Comparison of ENCODE assay signal across 18 mouse cellular contexts in the genomic region with DNA sequence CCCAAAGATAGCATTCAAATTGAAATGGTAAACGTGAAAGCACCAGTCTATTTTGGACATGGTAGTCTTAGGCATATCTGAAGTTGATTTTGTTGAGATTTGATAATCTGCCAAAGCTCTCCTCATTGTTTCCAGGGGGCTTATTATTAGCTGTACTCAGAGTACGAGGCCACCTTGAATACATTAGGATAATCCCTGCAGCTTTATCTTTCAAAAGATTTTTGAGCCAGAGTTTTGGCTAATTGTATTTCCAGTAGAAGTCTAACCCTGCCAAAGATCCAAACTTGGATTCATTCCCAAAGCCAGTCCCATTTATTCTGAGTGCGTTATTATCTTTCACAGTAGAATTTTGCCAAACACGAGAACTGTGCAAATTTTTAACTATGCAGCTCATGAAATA.
DNase-seq lines count a peak whose midpoint lies in the region; ATAC-seq and TF ChIP-seq lines count a peak whose summit lies in the region.
"Had no signal": no experiment of that assay in that cellular context is flagged by ENCODE, and none has a peak within 500 bp of the region (broad histone marks: within the 10 kb centered on the region; RNA-seq: fewer than 3 reads in every experiment).

No protein-coding gene starts in this region.

- no peaks in the 10 kb centered on the region for H3K9me3 ChIP-seq in heart, embryonic 11.5 days (replicated peaks; ENCODE audit: control insufficient read depth, low read length)
- no peaks in the 10 kb centered on the region for H3K9me3 ChIP-seq in embryonic facial prominence, embryonic 13.5 days
- H3K9me3 ChIP-seq: hindbrain, embryonic 12.5 days; liver, embryonic 13.5 days; stomach, embryonic 15.5 days had no signal

- H3K9ac ChIP-seq in heart, embryonic 11.5 days (ENCODE audit: low read depth, low read length) = no peak overlapping the region
- H3K9ac ChIP-seq in embryonic facial prominence, embryonic 13.5 days = no peak overlapping the region
- H3K9ac ChIP-seq: hindbrain, embryonic 12.5 days; liver, embryonic 13.5 days; stomach, embryonic 15.5 days had no signal

- no peak for ATAC-seq in heart, embryonic 11.5 days (replicated peaks; ENCODE audit: insufficient number of reproducible peaks, low FRiP score, low TSS enrichment)
- 0 out of 2 replicates have a peak, but pooled peaks have one; percentile 15 for ATAC-seq in embryonic facial prominence, embryonic 13.5 days (ENCODE audit: insufficient number of reproducible peaks, insufficient read depth, low FRiP score, low TSS enrichment, low read depth)
- ATAC-seq: CD4-positive, CD25-positive, alpha-beta regulatory T cell, adult 4 months; intestine, postnatal 0 days had no signal

- H3K4me3 ChIP-seq in heart, embryonic 11.5 days (ENCODE audit: low read depth, low read length) = no peak overlapping the region
- no peak overlapping the region for H3K4me3 ChIP-seq in left cerebral cortex, adult 2 months
- no peak overlapping the region for H3K4me3 ChIP-seq in embryonic facial prominence, embryonic 13.5 days
- H3K4me3 ChIP-seq: hindbrain, embryonic 12.5 days; liver, embryonic 13.5 days; stomach, embryonic 15.5 days had no signal

- H3K36me3 ChIP-seq in heart, embryonic 11.5 days (ENCODE audit: control insufficient read depth, insufficient read depth, low read length) = no peaks in the 10 kb centered on the region
- H3K36me3 ChIP-seq in embryonic facial prominence, embryonic 13.5 days = no peaks in the 10 kb centered on the region
- H3K36me3 ChIP-seq: hindbrain, embryonic 12.5 days; liver, embryonic 13.5 days; stomach, embryonic 15.5 days had no signal

- no peaks in the 10 kb centered on the region for H3K4me1 ChIP-seq in heart, embryonic 11.5 days (ENCODE audit: control insufficient read depth, insufficient read depth, low read length)
- peaks cover 14% of the 10 kb centered on the region; the same call in 1 of the 2 replicates for H3K4me1 ChIP-seq in embryonic facial prominence, embryonic 13.5 days
- H3K4me1 ChIP-seq: hindbrain, embryonic 12.5 days; liver, embryonic 13.5 days had no signal

- intact Hi-C loops in left cerebral cortex, adult 2 months (cut with DNase I) = loop anchor here (5.0 to 10.0 kb wide), 4 partner anchors 79 to 488 kb away; no protein-coding TSS in a partner anchor
- intact Hi-C loops in left cerebral cortex, postnatal 10 days (cut with DNase I) = no loop called here

- no peak overlapping the region for H3K27ac ChIP-seq in heart, embryonic 11.5 days (ENCODE audit: low read depth, low read length)
- 0 out of 2 replicates have a peak overlapping the region, but pooled peaks have one; percentile 10 for H3K27ac ChIP-seq in left cerebral cortex, adult 2 months
- no peak overlapping the region; the same call in 1 of the 2 replicates for H3K27ac ChIP-seq in embryonic facial prominence, embryonic 13.5 days
- H3K27ac ChIP-seq: hindbrain, embryonic 12.5 days; liver, embryonic 13.5 days; stomach, embryonic 15.5 days had no signal

- 60% methylated on average over 4 of the region's 4 CpGs for WGBS in heart, embryonic 11.5 days (ENCODE audit: insufficient replicate concordance)
- WGBS in embryonic facial prominence, embryonic 13.5 days = 28% methylated on average over 4 of the region's 4 CpGs

- TF ChIP-seq CTCF in left cerebral cortex, adult 2 months (IDR thresholded peaks at IDR 0.05) = no peak

- DNase-seq in heart, adult 9 months (ENCODE audit: low spot score in 2 of 2) = peak; percentile 0 to 10
- no peak for DNase-seq in left cerebral cortex, adult 2 months (ENCODE audit: extremely low spot score in 1 of 2, low spot score in 2 of 2)
- DNase-seq in left cerebral cortex, postnatal 10 days (ENCODE audit: extremely low spot score in 1 of 2, low spot score in 2 of 2) = no peak
- peak; percentile 28 for DNase-seq in adipocyte (ENCODE audit: low spot score)
- DNase-seq in thymus, adult 18-20 months = no peak
- DNase-seq in embryo, embryonic 9.5 days (ENCODE audit: extremely low spot score) = no peak
- DNase-seq: adrenal gland, postnatal 36 days; cerebellum, adult 11 months; gastrocnemius, postnatal 10 days; liver, embryonic 13.5 days; lung, postnatal 10 days; right cerebral cortex, postnatal 4 days had no signal

- no peak overlapping the region for H3K4me2 ChIP-seq in heart, embryonic 11.5 days
- H3K4me2 ChIP-seq in embryonic facial prominence, embryonic 13.5 days = no peak overlapping the region
- H3K4me2 ChIP-seq: hindbrain, embryonic 12.5 days; liver, embryonic 13.5 days; stomach, embryonic 15.5 days had no signal

- no peaks in the 10 kb centered on the region for H3K27me3 ChIP-seq in heart, embryonic 11.5 days (ENCODE audit: control insufficient read depth, insufficient read depth, low read length)
- no peaks in the 10 kb centered on the region for H3K27me3 ChIP-seq in embryonic facial prominence, embryonic 13.5 days
- H3K27me3 ChIP-seq: hindbrain, embryonic 12.5 days; liver, embryonic 13.5 days; stomach, embryonic 15.5 days had no signal

Comparison
In these comparisons a context has a peak if more than half of its experiments do, and no peak if none do; other contexts are left out.
1. DNase-seq: peak in heart, adult 9 months (2 of 2) and adipocyte (single experiment); none in left cerebral cortex, adult 2 months (0 of 2), left cerebral cortex, postnatal 10 days (0 of 2), thymus, adult 18-20 months (0 of 2) and embryo, embryonic 9.5 days (single experiment).